Comparison of ENCODE assay signal across 8 mouse cellular contexts in the genomic region with DNA sequence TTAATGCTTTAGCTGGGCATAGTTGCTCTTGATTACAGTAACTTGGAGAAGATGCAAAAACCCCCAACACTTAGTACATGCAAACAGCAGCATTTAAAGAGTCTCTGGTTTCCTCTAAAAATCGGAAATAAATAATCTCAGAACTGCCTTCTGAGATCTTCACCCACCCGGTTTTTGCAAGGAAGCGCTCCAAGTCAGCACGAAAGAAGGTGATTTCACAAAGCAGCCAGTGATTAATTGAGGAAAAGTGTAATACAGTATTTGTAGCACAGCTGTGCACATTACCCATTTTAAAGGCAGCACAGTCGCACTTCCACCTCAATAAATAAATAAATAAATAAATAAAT. TPM values are rescaled to one million over a fixed set of nuclear protein-coding genes. Genes with fewer than 3 reads are reported as not detected.
DNase-seq lines count a peak whose midpoint lies in the region; ATAC-seq and TF ChIP-seq lines count a peak whose summit lies in the region.

No protein-coding gene starts in this region.

- H3K4me2 ChIP-seq in limb, embryonic 15.5 days: peak overlapping the region; percentile 76
- H3K4me2 ChIP-seq in stomach, postnatal 0 days (replicated peaks; ENCODE audit: low read depth): peak overlapping the region; percentile 90

- peak overlapping the region; percentile 96 for H3K27ac ChIP-seq in heart, adult 2 months
- H3K27ac ChIP-seq in limb, embryonic 15.5 days: peak overlapping the region; percentile 94
- no peak overlapping the region for H3K27ac ChIP-seq in stomach, postnatal 0 days (replicated peaks)

- peaks cover 16% of the 10 kb centered on the region for H3K4me1 ChIP-seq in heart, adult 2 months (ENCODE audit: control insufficient read depth, insufficient read depth, low read length)
- peaks cover 32% of the 10 kb centered on the region for H3K4me1 ChIP-seq in limb, embryonic 15.5 days
- H3K4me1 ChIP-seq in stomach, postnatal 0 days (replicated peaks; ENCODE audit: control insufficient read depth, insufficient read depth): no peaks in the 10 kb centered on the region

- H3K9me3 ChIP-seq in limb, embryonic 15.5 days: no peaks in the 10 kb centered on the region
- H3K9me3 ChIP-seq in stomach, postnatal 0 days (ENCODE audit: control insufficient read depth, low read length): no peaks in the 10 kb centered on the region

- ATAC-seq in limb, embryonic 15.5 days (ENCODE audit: insufficient number of reproducible peaks, low FRiP score, low TSS enrichment, low read depth): no peak
- ATAC-seq in stomach, postnatal 0 days (ENCODE audit: low FRiP score, low TSS enrichment): no peak
- no peak for ATAC-seq in monocyte, adult 5-6 weeks (replicated peaks; ENCODE audit: insufficient number of reproducible peaks, low FRiP score, low TSS enrichment, poor library complexity, severe bottlenecking)

- intact Hi-C loops in heart, adult 2 months (cut with DNase I): loop anchor here (2.0 kb wide), 5 partner anchors 13 to 719 kb away; no protein-coding TSS in a partner anchor
- intact Hi-C loops in left cerebral cortex, postnatal 4 days (cut with DNase I): loop anchor here (1.0 to 10.0 kb wide), 3 partner anchors 207 to 571 kb away; no protein-coding TSS in a partner anchor

- DNase-seq in heart, adult 2 months: no peak
- DNase-seq in heart, postnatal 4 days: no peak
- DNase-seq in right cerebral cortex, adult 18-20 months: peak; percentile 17
- no peak for DNase-seq in right cerebral cortex, postnatal 36 days (ENCODE audit: low spot score in 2 of 2)
- no peak for DNase-seq in stomach, postnatal 0 days (ENCODE audit: low spot score)
- no peak for DNase-seq in left cerebral cortex, postnatal 4 days

- peaks cover 19% of the 10 kb centered on the region for H3K36me3 ChIP-seq in heart, adult 2 months (ENCODE audit: control insufficient read depth, insufficient read depth, low read length)
- H3K36me3 ChIP-seq in limb, embryonic 15.5 days: peaks cover 5% of the 10 kb centered on the region; the same call in 1 of the 2 replicates
- no peaks in the 10 kb centered on the region for H3K36me3 ChIP-seq in stomach, postnatal 0 days (ENCODE audit: control insufficient read depth, insufficient read depth, low read length)

- peak overlapping the region; percentile 76 for H3K9ac ChIP-seq in heart, adult 2 months (ENCODE audit: low read depth, low read length)
- H3K9ac ChIP-seq in limb, embryonic 15.5 days: peak overlapping the region; percentile 88
- H3K9ac ChIP-seq in stomach, postnatal 0 days (ENCODE audit: low read length): no peak overlapping the region

- TF ChIP-seq EP300 in heart, adult 2 months (IDR thresholded peaks at IDR 0.05; ENCODE audit: insufficient read depth, low read depth, low read length): no peak
- no peak for TF ChIP-seq EP300 in stomach, postnatal 0 days (optimal IDR thresholded peaks at IDR 0.05)

- no peaks in the 10 kb centered on the region for H3K27me3 ChIP-seq in heart, adult 2 months (ENCODE audit: control insufficient read depth, insufficient read depth, low read length)
- no peaks in the 10 kb centered on the region for H3K27me3 ChIP-seq in limb, embryonic 15.5 days
- H3K27me3 ChIP-seq in stomach, postnatal 0 days (ENCODE audit: control insufficient read depth, insufficient read depth, low read length): no peaks in the 10 kb centered on the region

- TF ChIP-seq CTCF in heart, adult 2 months (IDR thresholded peaks at IDR 0.05): no peak
- TF ChIP-seq CTCF in stomach, postnatal 0 days (IDR thresholded peaks at IDR 0.05; ENCODE audit: low read depth): no peak

- peaks cover 3% of the 10 kb centered on the region for H3K79me2 ChIP-seq in heart, adult 2 months (replicated peaks; ENCODE audit: control insufficient read depth, insufficient read depth, low read length)

- 2% methylated on average over 5 of the region's 5 CpGs for WGBS in heart, adult 2 months
- WGBS in limb, embryonic 15.5 days: 6% methylated on average over 5 of the region's 5 CpGs
- 28% methylated on average over 5 of the region's 5 CpGs for WGBS in stomach, postnatal 0 days

- TF ChIP-seq POLR2A in heart, adult 2 months (IDR thresholded peaks at IDR 0.05; ENCODE audit: insufficient read depth, low read depth, low read length): no peak

- H3K4me3 ChIP-seq in heart, adult 2 months: peak overlapping the region; percentile 84
- H3K4me3 ChIP-seq in limb, embryonic 15.5 days: peak overlapping the region; percentile 69
- peak overlapping the region; percentile 76 for H3K4me3 ChIP-seq in stomach, postnatal 0 days (ENCODE audit: low read depth, low read length)

RNA-seq across cellular contexts. Expression of a gene that starts 2.9 kb away (rescaled TPM):
- 10 to 100 TPM; 20.4 to 32.7 TPM for total RNA-seq in heart, adult 2 months (2021)
- 15.4 and 22.7 TPM in 2 replicates for polyA plus RNA-seq in heart, adult 2 months (2012; rRNA removed)
- total RNA-seq in heart, postnatal 4 days (2021): 10 to 100 TPM; 73.6 to 83.6 TPM
- 51.7 and 55.5 TPM in 2 replicates for polyA plus RNA-seq in limb, embryonic 15.5 days (2015; fragmentation: Nextera tagmentation; extraction: Ambion mirVana)
- polyA plus RNA-seq in stomach, postnatal 0 days (2015; fragmentation: Nextera tagmentation; extraction: Ambion mirVana): 9.2 and 9.9 TPM in 2 replicates
- total RNA-seq in left cerebral cortex, postnatal 4 days (2021): 10 to 100 TPM; 74.7 to 82.2 TPM
- 4.4 to 12.6 TPM (median 5.5 TPM) in 3 replicates for total RNA-seq in monocyte, adult 5-6 weeks (2017)
